Mouse (Mus musculus) embryo, embryonic 11 days (tissue): Measurements from ENCODE around the gene Pcsk5.

Source experiments
- DNase-seq: peaks from one replicate; pipeline ENCODE4 v3.0.0-alpha.2; 2015

Gene Pcsk5

GRCm38 (mm10) chr19:17837471-17837859, at the start of gene Pcsk5:
Gene Pcsk5 (minus strand): TSS chr19:17837632.
- peak; percentile 93 for DNase-seq

GRCm38 (mm10) chr19:17875804-17876203, 38.4 kb upstream of the Pcsk5 start:
- no peak for DNase-seq

- DNase-seq, result no peak
These were observed 37.0 kb upstream of the Pcsk5 start for GRCm38 (mm10) chr19:17874388-17874787.

- no peak for DNase-seq
These were observed 36.3 kb upstream of the Pcsk5 start for GRCm38 (mm10) chr19:17873755-17874154.

GRCm38 (mm10) chr19:17866317-17866891, 29.0 kb upstream of the Pcsk5 start:
- no peak for DNase-seq

- no peak for DNase-seq
These were observed 23.1 kb upstream of the Pcsk5 start for GRCm38 (mm10) chr19:17860351-17861014.

- peak; percentile 42 for DNase-seq
These were observed 19.3 kb upstream of the Pcsk5 start for GRCm38 (mm10) chr19:17856741-17857140.

GRCm38 (mm10) chr19:17848417-17848816, 11.0 kb upstream of the Pcsk5 start:
- DNase-seq, result no peak

GRCm38 (mm10) chr19:17845967-17846366, 8.5 kb upstream of the Pcsk5 start:
- DNase-seq, result no peak

GRCm38 (mm10) chr19:17841586-17841985, 4.2 kb upstream of the Pcsk5 start:
- no peak for DNase-seq

- no peak for DNase-seq
These were observed 2.4 kb upstream of the Pcsk5 start for GRCm38 (mm10) chr19:17839856-17840255.

- DNase-seq, result peak; percentile 73
These were observed 614 bp downstream of the Pcsk5 start for GRCm38 (mm10) chr19:17836566-17837470.

GRCm38 (mm10) chr19:17835681-17836565, 1.5 kb downstream of the Pcsk5 start:
- peak; percentile 76 for DNase-seq

GRCm38 (mm10) chr19:17834894-17835293, 2.5 kb downstream of the Pcsk5 start:
- DNase-seq, result no peak

- no peak for DNase-seq
These were observed 6.1 kb downstream of the Pcsk5 start for GRCm38 (mm10) chr19:17831376-17831775.

GRCm38 (mm10) chr19:17828414-17828813, 9.0 kb downstream of the Pcsk5 start:
- no peak for DNase-seq

- no peak for DNase-seq
These were observed 10.7 kb downstream of the Pcsk5 start for GRCm38 (mm10) chr19:17826694-17827093.

GRCm38 (mm10) chr19:17820046-17820445, 17.4 kb downstream of the Pcsk5 start:
- DNase-seq, result no peak

GRCm38 (mm10) chr19:17819081-17819480, 18.4 kb downstream of the Pcsk5 start:
- DNase-seq, result no peak

- DNase-seq, result no peak
These were observed 22.4 kb downstream of the Pcsk5 start for GRCm38 (mm10) chr19:17815062-17815461.

- DNase-seq, result no peak
These were observed 23.9 kb downstream of the Pcsk5 start for GRCm38 (mm10) chr19:17813449-17813990.

- no peak for DNase-seq
These were observed 24.8 kb downstream of the Pcsk5 start for GRCm38 (mm10) chr19:17812661-17813060.
